Mouse (Mus musculus) mature B cell (primary cell): ENCODE measurements around the gene Peg3.

ENCODE experiments used
- in situ Hi-C: fragments of 300-500 bp; cut with MboI; formaldehyde crosslinking; loops from 2 replicates; pipeline ENCODE4 v1.14.3; 2019

The Peg3 gene

GRCm38 (mm10) chr7:6709396-6709795, 20.8 kb downstream of the Peg3 start:
- in situ Hi-C loops: no loop called here

- in situ Hi-C loops: no loop called here
Observed at GRCm38 (mm10) chr7:6708451-6709180, 21.6 kb downstream of the Peg3 start.

- in situ Hi-C loops: no loop called here
Observed at GRCm38 (mm10) chr7:6707416-6708015, 22.7 kb downstream of the Peg3 start.

GRCm38 (mm10) chr7:6699230-6699629, 31.0 kb downstream of the Peg3 start:
- in situ Hi-C loops: no loop called here

- in situ Hi-C loops: no loop called here
Observed at GRCm38 (mm10) chr7:6696241-6697045, 33.8 kb downstream of the Peg3 start, which contains the start of gene Zim1. Gene Zim1 (minus strand): TSS chr7:6696450.

GRCm38 (mm10) chr7:6685511-6685910, 44.7 kb downstream of the Peg3 start:
- in situ Hi-C loops: no loop called here

GRCm38 (mm10) chr7:6666726-6667125, 63.5 kb downstream of the Peg3 start:
- in situ Hi-C loops: no loop called here

GRCm38 (mm10) chr7:6663430-6663829, 66.8 kb downstream of the Peg3 start:
- in situ Hi-C loops: no loop called here

GRCm38 (mm10) chr7:6659605-6660004, 70.6 kb downstream of the Peg3 start:
- in situ Hi-C loops: no loop called here

GRCm38 (mm10) chr7:6658606-6659005, 71.6 kb downstream of the Peg3 start:
- in situ Hi-C loops: no loop called here
